Mouse (Mus musculus) intestine, postnatal 0 days (tissue): ENCODE measurements around the gene Pkd1. TPM values are rescaled to one million over a fixed set of nuclear protein-coding genes. Genes with fewer than 3 reads are reported as not detected.

Experiments used
- ATAC-seq: fragments of 200-750 bp; cut with Nextera tagmentation; 2 replicates; pipeline ENCODE4 v1.8.0; 2017; ENCODE audit warnings: mild to moderate bottlenecking, moderate TSS enrichment, moderate library complexity
- H3K27ac ChIP-seq: fragments of 300-500 bp; sonication (generic); 2 replicates; pipeline ENCODE4 v1.5.1; 2014; ENCODE audit warnings: mild to moderate bottlenecking, low read depth, low read length, moderate library complexity
- H3K27me3 ChIP-seq: fragments of 300-500 bp; sonication (generic); replicated peaks from 2 replicates; pipeline ENCODE4 v1.6.1; 2014; ENCODE audit warnings: low read length, mixed read lengths; ENCODE audit not compliant: control insufficient read depth, insufficient read depth
- H3K36me3 ChIP-seq: fragments of 300-500 bp; sonication (generic); 2 replicates; pipeline ENCODE4 v1.6.1; 2014; ENCODE audit warnings: mild to moderate bottlenecking, moderate library complexity; ENCODE audit not compliant: control insufficient read depth, insufficient read depth
- H3K4me1 ChIP-seq: fragments of 300-500 bp; sonication (generic); replicated peaks from 2 replicates; pipeline ENCODE4 v1.6.1; 2014; ENCODE audit warnings: antibody characterized with exemption, low read length, mixed read lengths; ENCODE audit not compliant: control insufficient read depth, insufficient read depth
- H3K4me2 ChIP-seq: fragments of 300-500 bp; sonication (generic); replicated peaks from 2 replicates; pipeline ENCODE4 v1.6.1; 2014; ENCODE audit warnings: low read depth, mild to moderate bottlenecking, moderate library complexity
- H3K4me3 ChIP-seq: fragments of 300-500 bp; sonication (generic); 2 replicates; pipeline ENCODE4 v1.5.1; 2014; ENCODE audit warnings: low read depth, low read length
- H3K9ac ChIP-seq: fragments of 300-500 bp; sonication (generic); 2 replicates; pipeline ENCODE4 v1.6.1; 2014; ENCODE audit warnings: mild to moderate bottlenecking, low read depth, low read length
- H3K9me3 ChIP-seq: fragments of 300-500 bp; sonication (generic); 2 replicates; pipeline ENCODE4 v1.6.1; 2016; ENCODE audit warnings: mixed run types; ENCODE audit not compliant: control insufficient read depth
- CTCF ChIP-seq: sonication (generic); IDR thresholded peaks from 2 replicates; pipeline ENCODE4 v1.5.1; 2016; ENCODE audit warnings: low read depth, mild to moderate bottlenecking, control low read depth, antibody characterized with exemption, moderate library complexity
- WGBS: fragments of 180-500 bp; shearing (Covaris S2); extraction: QIAGEN DNeasy Blood & Tissue Kit; methylation state at CpG from one replicate; pipeline ENCODE4 v1.1.7; 2014; 5-methylcytosine and 5-hydroxymethylcytosine counted together
- polyA plus RNA-seq: library from polyadenylated mRNA; unstranded; fragments of >200 nt; fragmentation: Nextera tagmentation; extraction: Ambion mirVana; gene quantifications from 2 replicates; pipeline ENCODE4 v1.2.1, GENCODE M21; 2015

Gene Pkd1
- polyA plus RNA-seq, 1 experiment from 2014 or later = 5.4 TPM

- no peaks in the 10 kb centered on the region for H3K27me3 ChIP-seq
- H3K9ac ChIP-seq = no peak overlapping the region
- H3K4me3 ChIP-seq = no peak overlapping the region
- H3K27ac ChIP-seq = no peak overlapping the region
- peaks cover 8% of the 10 kb centered on the region; the same call in 1 of the 2 replicates for H3K36me3 ChIP-seq
- H3K4me1 ChIP-seq = no peaks in the 10 kb centered on the region
- ATAC-seq = no peak
- WGBS = 82% methylated on average over 5 of the region's 5 CpGs
- TF ChIP-seq CTCF = no peak
- no peaks in the 10 kb centered on the region for H3K9me3 ChIP-seq
- H3K4me2 ChIP-seq = no peak overlapping the region
Measured at GRCm38 (mm10) chr17:24560301-24561028, 10.8 kb downstream of the Pkd1 start.

- Histone ChIP-seq H3K4me3 (no peak overlapping the region), H3K27me3 (no peaks in the 10 kb centered on the region), H3K36me3 (peaks cover 8% of the 10 kb centered on the region; the same call in 1 of the 2 replicates), H3K9me3 (no peaks in the 10 kb centered on the region), H3K4me2 (no peak overlapping the region), H3K27ac (no peak overlapping the region), H3K4me1 (no peaks in the 10 kb centered on the region), H3K9ac (no peak overlapping the region)
- WGBS = 95% methylated on average over 2 of the region's 2 CpGs
- no peak for TF ChIP-seq CTCF
- no peak for ATAC-seq
Measured at GRCm38 (mm10) chr17:24561592-24561991, 12.0 kb downstream of the Pkd1 start.

DNA sequence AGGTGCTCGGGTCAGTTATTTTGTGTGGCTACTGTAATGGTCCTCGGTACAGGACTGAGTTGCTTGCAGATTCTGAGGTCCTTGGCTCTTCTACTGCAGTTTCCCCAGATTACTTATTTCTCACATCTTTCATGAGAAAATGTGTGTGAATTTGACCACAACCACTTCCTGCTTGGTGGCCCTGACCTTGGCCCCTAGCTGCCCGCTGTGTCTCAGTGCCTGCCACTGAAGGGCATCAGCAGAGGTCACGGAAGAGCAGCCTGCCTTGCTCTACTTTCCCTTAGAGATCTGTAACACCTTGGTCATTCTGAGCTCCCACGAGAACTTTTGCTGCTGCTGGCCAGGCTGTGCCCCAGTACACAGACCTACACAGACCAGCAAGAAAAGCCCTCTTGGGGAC lies 14.0 kb downstream of the Pkd1 start:
- Histone ChIP-seq H3K9ac (no peak overlapping the region), H3K27me3 (no peaks in the 10 kb centered on the region), H3K36me3 (peaks cover 12% of the 10 kb centered on the region; the same call in 1 of the 2 replicates), H3K27ac (no peak overlapping the region), H3K4me1 (0 out of 2 replicates have a peak, but pooled peaks cover 4% of the 10 kb centered on the region), H3K4me3 (no peak overlapping the region), H3K4me2 (no peak overlapping the region), H3K9me3 (no peaks in the 10 kb centered on the region)
- no peak for ATAC-seq
- no peak for TF ChIP-seq CTCF
- 79% methylated on average over 5 of the region's 5 CpGs for WGBS

DNA sequence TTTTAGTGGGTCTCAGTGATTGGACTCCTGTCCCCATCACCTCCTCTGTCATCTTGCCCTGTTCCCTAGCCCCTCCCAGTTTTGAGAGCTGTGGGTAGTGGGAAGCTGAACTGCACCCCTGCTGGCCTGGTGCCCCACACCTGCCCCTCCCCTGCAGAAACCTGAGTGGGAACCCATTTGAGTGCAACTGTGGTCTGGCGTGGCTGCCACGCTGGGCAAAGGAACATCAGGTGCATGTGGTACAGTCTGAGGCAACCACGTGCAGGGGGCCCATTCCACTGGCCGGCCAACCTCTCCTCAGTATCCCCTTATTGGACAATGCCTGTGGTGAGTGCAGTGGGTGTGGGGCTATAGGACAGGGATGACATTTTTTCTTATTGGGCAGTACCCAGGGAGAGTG lies 14.8 kb downstream of the Pkd1 start:
- no peak overlapping the region for H3K27ac ChIP-seq
- H3K4me3 ChIP-seq = no peak overlapping the region
- 0 out of 2 replicates have a peak, but pooled peaks cover 4% of the 10 kb centered on the region for H3K4me1 ChIP-seq
- no peak overlapping the region for H3K4me2 ChIP-seq
- H3K27me3 ChIP-seq = no peaks in the 10 kb centered on the region
- H3K9ac ChIP-seq = no peak overlapping the region
- no peaks in the 10 kb centered on the region for H3K9me3 ChIP-seq
- no peak for ATAC-seq
- 94% methylated on average over 4 of the region's 4 CpGs for WGBS
- H3K36me3 ChIP-seq = peaks cover 16% of the 10 kb centered on the region; the same call in 1 of the 2 replicates
- TF ChIP-seq CTCF = no peak

GRCm38 (mm10) chr17:24565092-24565491 lies 15.5 kb downstream of the Pkd1 start:
- no peaks in the 10 kb centered on the region for H3K27me3 ChIP-seq
- no peak overlapping the region for H3K9ac ChIP-seq
- peaks cover 23% of the 10 kb centered on the region for H3K36me3 ChIP-seq
- no peak overlapping the region for H3K27ac ChIP-seq
- WGBS = 80% methylated on average over 2 of the region's 3 CpGs
- H3K9me3 ChIP-seq = no peaks in the 10 kb centered on the region
- no peak overlapping the region for H3K4me2 ChIP-seq
- ATAC-seq = no peak
- H3K4me3 ChIP-seq = no peak overlapping the region
- H3K4me1 ChIP-seq = 0 out of 2 replicates have a peak, but pooled peaks cover 4% of the 10 kb centered on the region
- TF ChIP-seq CTCF = no peak

- no peak overlapping the region for H3K4me2 ChIP-seq
- no peak for TF ChIP-seq CTCF
- H3K4me1 ChIP-seq = 0 out of 2 replicates have a peak, but pooled peaks cover 4% of the 10 kb centered on the region
- H3K9ac ChIP-seq = no peak overlapping the region
- WGBS = 73% methylated on average over 3 of the region's 3 CpGs
- H3K36me3 ChIP-seq = peaks cover 28% of the 10 kb centered on the region
- no peaks in the 10 kb centered on the region for H3K27me3 ChIP-seq
- H3K9me3 ChIP-seq = no peaks in the 10 kb centered on the region
- no peak overlapping the region for H3K27ac ChIP-seq
- no peak overlapping the region for H3K4me3 ChIP-seq
- no peak for ATAC-seq
Measured at GRCm38 (mm10) chr17:24565792-24566191, 16.2 kb downstream of the Pkd1 start.
